Mouse (Mus musculus) neural tube, embryonic 14.5 days (tissue): Measurements from ENCODE around the gene Slk. TPM values are rescaled to one million over a fixed set of nuclear protein-coding genes. Genes with fewer than 3 reads are reported as not detected.

ENCODE experiments used
- ATAC-seq: fragments of 200-750 bp; cut with Nextera tagmentation; 2 replicates; pipeline ENCODE4 v1.8.0; 2017; ENCODE audit warnings: low read depth, mild to moderate bottlenecking, moderate TSS enrichment, moderate library complexity
- H3K27ac ChIP-seq: fragments of 300-500 bp; sonication (generic); 2 replicates; pipeline ENCODE4 v1.5.1; 2014; ENCODE audit warnings: low read depth, mild to moderate bottlenecking, control low read depth, low read length, moderate library complexity, mixed read lengths
- H3K27me3 ChIP-seq: fragments of 300-500 bp; sonication (generic); 2 replicates; pipeline ENCODE4 v1.6.1; 2014; ENCODE audit warnings: low read length; ENCODE audit not compliant: control insufficient read depth, insufficient read depth
- H3K36me3 ChIP-seq: fragments of 300-500 bp; sonication (generic); 2 replicates; pipeline ENCODE4 v1.6.1; 2014; ENCODE audit warnings: low read length, mixed read lengths; ENCODE audit not compliant: control insufficient read depth, insufficient read depth
- H3K4me1 ChIP-seq: fragments of 300-500 bp; sonication (generic); 2 replicates; pipeline ENCODE4 v1.6.1; 2014; ENCODE audit warnings: low read length; ENCODE audit not compliant: control insufficient read depth, insufficient read depth
- H3K4me2 ChIP-seq: fragments of 300-500 bp; sonication (generic); 2 replicates; pipeline ENCODE4 v1.6.1; 2014; ENCODE audit warnings: mild to moderate bottlenecking, low read depth, low read length, control low read depth
- H3K4me3 ChIP-seq: fragments of 300-500 bp; sonication (generic); 2 replicates; pipeline ENCODE4 v1.5.1; 2014; ENCODE audit warnings: low read depth, low read length, control low read depth, mixed read lengths
- H3K9ac ChIP-seq: fragments of 300-500 bp; sonication (generic); replicated peaks from 2 replicates; pipeline ENCODE4 v1.6.1; 2014; ENCODE audit warnings: low read depth, mild to moderate bottlenecking, control low read depth, low read length, mixed read lengths
- H3K9me3 ChIP-seq: fragments of 300-500 bp; sonication (generic); 2 replicates; pipeline ENCODE4 v1.6.1; 2016; ENCODE audit warnings: low read length; ENCODE audit not compliant: control insufficient read depth
- WGBS: fragments of 180-500 bp; shearing (Covaris S2); extraction: QIAGEN DNeasy Blood & Tissue Kit; methylation state at CpG from one replicate; pipeline ENCODE4 v1.1.7; 2014; 5-methylcytosine and 5-hydroxymethylcytosine counted together
- polyA plus RNA-seq: library from polyadenylated mRNA; unstranded; fragments of >200 nt; fragmentation: Nextera tagmentation; extraction: Ambion mirVana; gene quantifications from 2 replicates; pipeline ENCODE4 v1.2.1, GENCODE M21; 2014

The Slk gene
- polyA plus RNA-seq, 1 experiment from 2014 or later = 12.5 TPM

DNA sequence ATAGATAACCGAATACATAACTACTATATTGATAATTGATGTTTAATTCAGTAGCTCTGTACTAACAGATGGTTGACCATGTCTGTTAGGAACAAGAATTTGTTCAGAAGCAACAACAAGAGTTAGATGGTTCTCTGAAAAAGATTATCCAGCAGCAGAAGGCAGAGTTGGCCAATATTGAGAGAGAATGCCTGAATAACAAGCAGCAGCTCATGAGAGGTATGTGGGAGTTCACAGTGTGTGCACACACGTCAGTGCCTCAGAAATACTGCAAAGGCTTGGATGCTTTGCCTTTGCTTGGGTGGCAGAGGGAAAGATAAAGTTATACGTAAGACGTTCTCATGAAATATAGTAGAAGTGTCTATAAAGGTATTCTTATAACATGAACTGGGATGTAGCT, 55.9 kb downstream of the Slk start:
- Histone ChIP-seq H3K9me3 (no peaks in the 10 kb centered on the region), H3K4me1 (no peaks in the 10 kb centered on the region), H3K4me3 (no peak overlapping the region), H3K27ac (no peak overlapping the region), H3K9ac (no peak overlapping the region), H3K27me3 (no peaks in the 10 kb centered on the region), H3K36me3 (peaks cover 10% of the 10 kb centered on the region), H3K4me2 (no peak overlapping the region)
- ATAC-seq = no peak
- 97% methylated on average over 4 of the region's 4 CpGs for WGBS

DNA sequence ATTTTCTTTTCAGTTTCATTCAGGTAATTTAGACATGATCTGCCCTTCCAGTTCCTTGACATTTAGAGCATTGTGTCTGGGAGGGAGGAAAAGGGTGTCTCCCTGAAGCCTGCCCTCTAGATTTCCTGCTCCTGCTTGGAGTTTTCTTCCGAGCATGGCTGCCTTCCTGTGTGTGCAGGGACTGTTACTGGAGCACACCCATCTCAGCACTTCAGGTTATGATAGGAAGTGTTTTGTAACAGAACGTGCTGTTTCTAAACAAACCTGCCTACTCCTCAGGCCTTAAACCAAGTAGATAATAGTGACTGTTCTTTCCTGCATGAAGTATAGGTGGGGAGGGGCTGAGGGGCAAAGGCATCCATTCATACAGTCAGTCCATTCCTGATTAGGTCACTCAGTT, 64.4 kb downstream of the Slk start:
- H3K4me2 ChIP-seq = no peak overlapping the region

GRCm38 (mm10) chr19:47645583-47645982, 66.1 kb downstream of the Slk start:
- no peak for ATAC-seq
- H3K9ac ChIP-seq = no peak overlapping the region
- H3K9me3 ChIP-seq = no peaks in the 10 kb centered on the region
- no peak overlapping the region for H3K27ac ChIP-seq
- peaks cover 7% of the 10 kb centered on the region for H3K36me3 ChIP-seq
- WGBS = 83% methylated on average over 6 of the region's 6 CpGs
- no peak overlapping the region for H3K4me2 ChIP-seq
- no peak overlapping the region for H3K4me3 ChIP-seq
- H3K27me3 ChIP-seq = no peaks in the 10 kb centered on the region
- H3K4me1 ChIP-seq = no peaks in the 10 kb centered on the region

More for the DNA sequence above, 64.4 kb downstream of the Slk start:
- H3K27me3 ChIP-seq = no peaks in the 10 kb centered on the region
- ATAC-seq = no peak
- H3K9ac ChIP-seq = no peak overlapping the region
- 78% methylated on average over 2 of the region's 2 CpGs for WGBS
- no peak overlapping the region for H3K27ac ChIP-seq
- H3K36me3 ChIP-seq = peaks cover 13% of the 10 kb centered on the region
- no peaks in the 10 kb centered on the region for H3K9me3 ChIP-seq
- H3K4me1 ChIP-seq = no peaks in the 10 kb centered on the region
- no peak overlapping the region for H3K4me3 ChIP-seq

GRCm38 (mm10) chr19:47646508-47647120, 67.1 kb downstream of the Slk start:
- Histone ChIP-seq H3K27ac (no peak overlapping the region), H3K27me3 (no peaks in the 10 kb centered on the region), H3K4me1 (no peaks in the 10 kb centered on the region), H3K9ac (no peak overlapping the region), H3K4me2 (no peak overlapping the region), H3K9me3 (no peaks in the 10 kb centered on the region), H3K4me3 (no peak overlapping the region), H3K36me3 (peaks cover 7% of the 10 kb centered on the region)
- ATAC-seq = no peak
- WGBS = 94% methylated on average over 6 of the region's 6 CpGs

GRCm38 (mm10) chr19:47649071-47649470, 69.6 kb downstream of the Slk start:
- no peak for ATAC-seq
- Histone ChIP-seq H3K4me3 (no peak overlapping the region), H3K9ac (no peak overlapping the region), H3K4me2 (no peak overlapping the region), H3K27ac (no peak overlapping the region), H3K4me1 (no peaks in the 10 kb centered on the region), H3K36me3 (no peaks in the 10 kb centered on the region; the same call in 1 of the 2 replicates), H3K27me3 (no peaks in the 10 kb centered on the region), H3K9me3 (no peaks in the 10 kb centered on the region)
- WGBS = 97% methylated on average over 6 of the region's 6 CpGs

- Histone ChIP-seq H3K36me3 (no peaks in the 10 kb centered on the region), H3K4me2 (no peak overlapping the region), H3K4me1 (no peaks in the 10 kb centered on the region), H3K27me3 (no peaks in the 10 kb centered on the region), H3K9me3 (no peaks in the 10 kb centered on the region), H3K4me3 (no peak overlapping the region), H3K9ac (no peak overlapping the region), H3K27ac (no peak overlapping the region)
- 85% methylated on average over 16 of the region's 16 CpGs for WGBS
- ATAC-seq = no peak
Measured at GRCm38 (mm10) chr19:47650366-47651159, 71.1 kb downstream of the Slk start.

GRCm38 (mm10) chr19:47651160-47651480, 71.6 kb downstream of the Slk start:
- Histone ChIP-seq H3K9ac (no peak overlapping the region), H3K4me3 (no peak overlapping the region), H3K4me1 (no peaks in the 10 kb centered on the region), H3K36me3 (no peaks in the 10 kb centered on the region), H3K27me3 (no peaks in the 10 kb centered on the region), H3K9me3 (no peaks in the 10 kb centered on the region), H3K4me2 (no peak overlapping the region), H3K27ac (no peak overlapping the region)
- ATAC-seq = no peak
- WGBS = 91% methylated on average over 5 of the region's 5 CpGs

DNA sequence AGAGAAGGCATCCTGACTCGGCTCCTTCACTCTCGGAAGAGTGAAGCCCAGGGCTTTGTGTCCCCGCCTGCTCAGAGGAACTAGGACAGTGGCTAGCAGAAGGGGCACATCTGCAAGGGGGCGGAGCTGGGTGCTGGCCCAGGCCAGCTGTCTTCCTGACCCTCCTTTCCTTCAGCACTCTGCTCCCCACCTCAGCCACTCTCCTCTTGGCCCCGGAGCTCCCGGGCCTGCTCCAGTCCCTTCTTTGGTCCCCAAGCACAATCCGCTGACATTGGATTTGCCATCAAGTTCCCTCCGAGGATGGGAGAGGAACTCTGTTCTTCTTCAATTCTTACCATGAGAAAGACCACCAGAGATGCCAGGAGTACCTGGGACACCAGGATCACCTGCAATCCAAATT, 72.8 kb downstream of the Slk start:
- H3K4me1 ChIP-seq = no peaks in the 10 kb centered on the region
- H3K27me3 ChIP-seq = no peaks in the 10 kb centered on the region
- H3K4me3 ChIP-seq = no peak overlapping the region
- no peak for ATAC-seq
- H3K36me3 ChIP-seq = no peaks in the 10 kb centered on the region
- no peak overlapping the region for H3K9ac ChIP-seq
- 73% methylated on average over 7 of the region's 8 CpGs for WGBS
- no peak overlapping the region for H3K27ac ChIP-seq
- H3K4me2 ChIP-seq = no peak overlapping the region
- no peaks in the 10 kb centered on the region for H3K9me3 ChIP-seq

DNA sequence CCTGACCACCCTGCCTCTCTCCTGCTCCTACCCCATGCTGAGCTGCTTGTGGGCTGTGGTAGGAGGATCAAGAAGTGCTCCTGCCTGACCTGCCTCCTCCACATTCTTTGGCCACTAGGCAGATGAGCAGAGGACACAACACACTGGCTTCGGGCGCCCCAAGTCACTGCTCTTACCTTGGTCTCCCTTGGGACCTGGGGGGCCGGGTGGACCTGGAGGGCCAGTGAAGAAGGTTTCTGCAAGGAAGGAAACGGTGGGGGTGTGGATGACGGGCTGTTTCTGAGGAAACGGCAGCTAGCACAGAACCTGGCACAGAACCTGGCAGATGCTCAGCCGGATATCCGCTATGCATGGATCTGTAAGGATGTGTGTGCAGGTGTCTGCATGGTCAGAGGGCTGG, 73.7 kb downstream of the Slk start:
- Histone ChIP-seq H3K27ac (no peak overlapping the region), H3K9me3 (no peaks in the 10 kb centered on the region), H3K4me2 (no peak overlapping the region), H3K36me3 (no peaks in the 10 kb centered on the region), H3K4me3 (no peak overlapping the region), H3K4me1 (no peaks in the 10 kb centered on the region), H3K9ac (no peak overlapping the region), H3K27me3 (no peaks in the 10 kb centered on the region)
- WGBS = 92% methylated on average over 8 of the region's 8 CpGs
- no peak for ATAC-seq
